In genomic region chr9:106369801-106370485, GRCm38 (mm10) we compare ENCODE assay signal across 8 mouse cellular contexts. TPM values are rescaled to one million over a fixed set of nuclear protein-coding genes. Genes with fewer than 3 reads are reported as not detected.
DNase-seq lines count a peak whose midpoint lies in the region; ATAC-seq and TF ChIP-seq lines count a peak whose summit lies in the region.

No protein-coding gene starts in this region.

- no peak overlapping the region for H3K27ac ChIP-seq in forebrain, embryonic 11.5 days (ENCODE audit: low read depth, low read length)
- peak overlapping the region; percentile 96 for H3K27ac ChIP-seq in hindbrain, embryonic 14.5 days
- H3K27ac ChIP-seq in liver, postnatal 0 days (ENCODE audit: low read depth), result peak overlapping the region; percentile 93; the same call in 1 of the 2 replicates
- peak overlapping the region; percentile 93; the same call in 1 of the 2 replicates for H3K27ac ChIP-seq in stomach, embryonic 14.5 days (ENCODE audit: low read length)

- peaks cover 62% of the 10 kb centered on the region for H3K4me1 ChIP-seq in G1E (ENCODE audit: insufficient read depth, low read depth, low read length)
- H3K4me1 ChIP-seq in forebrain, embryonic 11.5 days (replicated peaks; ENCODE audit: control insufficient read depth, insufficient read depth, low read length), result peaks cover 9% of the 10 kb centered on the region
- H3K4me1 ChIP-seq in hindbrain, embryonic 14.5 days (replicated peaks; ENCODE audit: control insufficient read depth, insufficient read depth, low read length), result peaks cover 30% of the 10 kb centered on the region
- H3K4me1 ChIP-seq in liver, postnatal 0 days (ENCODE audit: insufficient read depth), result peaks cover 54% of the 10 kb centered on the region
- peaks cover 30% of the 10 kb centered on the region for H3K4me1 ChIP-seq in stomach, embryonic 14.5 days (ENCODE audit: control insufficient read depth, insufficient read depth, low read length)

- no peak for TF ChIP-seq CTCF in G1E (IDR thresholded peaks at IDR 0.05; ENCODE audit: low read depth, low read length)
- TF ChIP-seq CTCF in liver, postnatal 0 days (IDR thresholded peaks at IDR 0.05; ENCODE audit: low read depth), result no peak

- no peaks in the 10 kb centered on the region for H3K9me3 ChIP-seq in G1E (replicated peaks)
- no peaks in the 10 kb centered on the region for H3K9me3 ChIP-seq in forebrain, embryonic 11.5 days (ENCODE audit: control insufficient read depth, low read length)
- no peaks in the 10 kb centered on the region for H3K9me3 ChIP-seq in hindbrain, embryonic 14.5 days (ENCODE audit: control insufficient read depth, low read length)
- H3K9me3 ChIP-seq in liver, postnatal 0 days (ENCODE audit: low read length), result no peaks in the 10 kb centered on the region
- H3K9me3 ChIP-seq in stomach, embryonic 14.5 days (ENCODE audit: control insufficient read depth, low read depth, low read length), result no peaks in the 10 kb centered on the region

- DNase-seq in gastrocnemius, postnatal 25 days, result peak; percentile 57
- DNase-seq in gastrocnemius, postnatal 10 days, result no peak
- DNase-seq in G1E (ENCODE audit: low spot score), result peak; percentile 22
- DNase-seq in forebrain, embryonic 11.5 days (ENCODE audit: low spot score), result no peak
- no peak for DNase-seq in hindbrain, embryonic 14.5 days (ENCODE audit: low spot score)
- no peak for DNase-seq in liver, postnatal 0 days

- H3K4me2 ChIP-seq in forebrain, embryonic 11.5 days (ENCODE audit: low read depth, low read length, severe bottlenecking), result peak overlapping the region; percentile 98
- peak overlapping the region; percentile 93 for H3K4me2 ChIP-seq in hindbrain, embryonic 14.5 days (replicated peaks)
- peak overlapping the region; percentile 100 for H3K4me2 ChIP-seq in liver, postnatal 0 days (ENCODE audit: low read depth, low read length)
- peak overlapping the region; percentile 93 for H3K4me2 ChIP-seq in stomach, embryonic 14.5 days (replicated peaks; ENCODE audit: low read depth, low read length)

- peaks cover 47% of the 10 kb centered on the region for H3K36me3 ChIP-seq in G1E (replicated peaks)
- peaks cover 5% of the 10 kb centered on the region; the same call in 1 of the 2 replicates for H3K36me3 ChIP-seq in forebrain, embryonic 11.5 days (ENCODE audit: control insufficient read depth, insufficient read depth, low read length)
- H3K36me3 ChIP-seq in hindbrain, embryonic 14.5 days (replicated peaks; ENCODE audit: control insufficient read depth, insufficient read depth), result peaks cover 40% of the 10 kb centered on the region
- H3K36me3 ChIP-seq in liver, postnatal 0 days (replicated peaks; ENCODE audit: insufficient read depth, low read length), result peaks cover 7% of the 10 kb centered on the region
- H3K36me3 ChIP-seq in stomach, embryonic 14.5 days (ENCODE audit: control insufficient read depth, insufficient read depth, low read length), result peaks cover 27% of the 10 kb centered on the region

- peak overlapping the region; percentile 92 for H3K9ac ChIP-seq in forebrain, embryonic 11.5 days (ENCODE audit: low read length)
- H3K9ac ChIP-seq in hindbrain, embryonic 14.5 days, result peak overlapping the region; percentile 96
- H3K9ac ChIP-seq in liver, postnatal 0 days (replicated peaks), result peak overlapping the region; percentile 84
- peak overlapping the region; percentile 91 for H3K9ac ChIP-seq in stomach, embryonic 14.5 days (replicated peaks; ENCODE audit: low read depth, low read length)

- no peak for ATAC-seq in G1E (ENCODE audit: extremely low read depth, insufficient number of reproducible peaks, low FRiP score, poor library complexity, severe bottlenecking)
- ATAC-seq in forebrain, embryonic 11.5 days (replicated peaks; ENCODE audit: low FRiP score), result no peak
- ATAC-seq in hindbrain, embryonic 14.5 days (ENCODE audit: low FRiP score), result no peak
- ATAC-seq in liver, postnatal 0 days, result no peak
- no peak for ATAC-seq in stomach, embryonic 14.5 days (ENCODE audit: insufficient number of reproducible peaks, insufficient read depth, low FRiP score, low read depth)
- ATAC-seq in monocyte, adult 5-6 weeks (replicated peaks; ENCODE audit: insufficient number of reproducible peaks, low FRiP score, low TSS enrichment, poor library complexity, severe bottlenecking), result no peak

- peaks cover 6% of the 10 kb centered on the region for H3K27me3 ChIP-seq in G1E (ENCODE audit: insufficient read depth, low read length)
- H3K27me3 ChIP-seq in forebrain, embryonic 11.5 days (ENCODE audit: control insufficient read depth, insufficient read depth, low read length), result no peaks in the 10 kb centered on the region
- H3K27me3 ChIP-seq in hindbrain, embryonic 14.5 days (ENCODE audit: control insufficient read depth, insufficient read depth, low read length), result no peaks in the 10 kb centered on the region
- no peaks in the 10 kb centered on the region for H3K27me3 ChIP-seq in liver, postnatal 0 days (ENCODE audit: insufficient read depth, low read length)
- H3K27me3 ChIP-seq in stomach, embryonic 14.5 days (ENCODE audit: control insufficient read depth, insufficient read depth, low read length), result no peaks in the 10 kb centered on the region

- TF ChIP-seq EP300 in liver, postnatal 0 days (IDR thresholded peaks at IDR 0.05; ENCODE audit: low read depth), result no peak

- 6% methylated on average over 11 of the region's 11 CpGs for WGBS in forebrain, embryonic 11.5 days
- WGBS in hindbrain, embryonic 14.5 days, result 11% methylated on average over 11 of the region's 11 CpGs
- WGBS in liver, postnatal 0 days (ENCODE audit: insufficient replicate concordance), result 9% methylated on average over 11 of the region's 11 CpGs
- 7% methylated on average over 11 of the region's 11 CpGs for WGBS in stomach, embryonic 14.5 days

- peak overlapping the region; percentile 79 for H3K4me3 ChIP-seq in G1E (ENCODE audit: low read depth, low read length)
- H3K4me3 ChIP-seq in forebrain, embryonic 11.5 days (ENCODE audit: low read depth, low read length), result peak overlapping the region; percentile 86
- H3K4me3 ChIP-seq in hindbrain, embryonic 14.5 days (replicated peaks; ENCODE audit: low read length), result peak overlapping the region; percentile 89
- peak overlapping the region; percentile 78 for H3K4me3 ChIP-seq in liver, postnatal 0 days (ENCODE audit: low read depth, low read length)
- peak overlapping the region; percentile 73 for H3K4me3 ChIP-seq in stomach, embryonic 14.5 days (ENCODE audit: low read depth, low read length)

RNA-seq across cellular contexts. Expression of gene Dusp7, which starts 1.5 kb away (rescaled TPM):
- 10 to 100 TPM; 13.8 to 31.7 TPM for total RNA-seq in gastrocnemius, postnatal 25 days (2021)
- 10 to 100 TPM; 16.0 to 19.9 TPM for total RNA-seq in gastrocnemius, postnatal 10 days (2021)
- total RNA-seq in G1E (2014; fragmentation: Nextera tagmentation) (49.3 and 50.4 TPM in 2 replicates), G1E (2017) (7.8 and 8.6 TPM in 2 replicates)
- polyA plus RNA-seq in G1E (2012), result 27.3 and 32.5 TPM in 2 replicates
- 26.8 and 27.6 TPM in 2 replicates for polyA plus RNA-seq in forebrain, embryonic 11.5 days (2014; fragmentation: Nextera tagmentation; extraction: Ambion mirVana)
- polyA plus RNA-seq in hindbrain, embryonic 14.5 days (2014; fragmentation: Nextera tagmentation; extraction: Ambion mirVana), result 17.9 and 19.3 TPM in 2 replicates
- 3.4 TPM in 2 replicates for polyA plus RNA-seq in liver, postnatal 0 days (2015; fragmentation: Nextera tagmentation; extraction: Ambion mirVana)
- 22.4 and 24.9 TPM in 2 replicates for polyA plus RNA-seq in stomach, embryonic 14.5 days (2014; fragmentation: Nextera tagmentation; extraction: Ambion mirVana)
- 8.7 to 21.2 TPM (median 12.2 TPM) in 3 replicates for total RNA-seq in monocyte, adult 5-6 weeks (2017)

RNA-seq across cellular contexts. Expression of gene Rpl29, which starts 59.3 kb away (rescaled TPM):
- total RNA-seq in gastrocnemius, postnatal 25 days (2021), result 100 to 1,000 TPM; 243 to 260 TPM
- 100 to 1,000 TPM; 456 to 462 TPM for total RNA-seq in gastrocnemius, postnatal 10 days (2021)
- total RNA-seq in G1E (2014; fragmentation: Nextera tagmentation) (149 and 190 TPM in 2 replicates), G1E (2017) (81.1 and 107 TPM in 2 replicates)
- 29.5 and 38.8 TPM in 2 replicates for polyA plus RNA-seq in G1E (2012)
- 879 and 889 TPM in 2 replicates for polyA plus RNA-seq in forebrain, embryonic 11.5 days (2014; fragmentation: Nextera tagmentation; extraction: Ambion mirVana)
- polyA plus RNA-seq in hindbrain, embryonic 14.5 days (2014; fragmentation: Nextera tagmentation; extraction: Ambion mirVana), result 650 and 781 TPM in 2 replicates
- 483 and 486 TPM in 2 replicates for polyA plus RNA-seq in liver, postnatal 0 days (2015; fragmentation: Nextera tagmentation; extraction: Ambion mirVana)
- 1,139 and 1,256 TPM in 2 replicates for polyA plus RNA-seq in stomach, embryonic 14.5 days (2014; fragmentation: Nextera tagmentation; extraction: Ambion mirVana)
- 521 to 617 TPM (median 563 TPM) in 3 replicates for total RNA-seq in monocyte, adult 5-6 weeks (2017)

Comparison
In these comparisons a context has a peak if more than half of its experiments do, and no peak if none do; other contexts are left out.
1. DNase-seq: peak in gastrocnemius, postnatal 25 days (single experiment) and G1E (single experiment); none in gastrocnemius, postnatal 10 days (single experiment), forebrain, embryonic 11.5 days (single experiment), hindbrain, embryonic 14.5 days (single experiment) and liver, postnatal 0 days (single experiment).
2. RNA of gene Rpl29, which starts 59.3 kb away (polyA plus RNA-seq): 1,139 to 1,256 TPM in stomach, embryonic 14.5 days, 879 to 889 TPM in forebrain, embryonic 11.5 days, 650 to 781 TPM in hindbrain, embryonic 14.5 days and 483 to 486 TPM in liver, postnatal 0 days; 29.5 to 38.8 TPM in G1E; every median in the first group is over 10 times any median in the second.
3. Peak in every context shown above with its lines, with median percentiles within 50 percentile points of each other: H3K4me3 ChIP-seq, H3K4me2 ChIP-seq and H3K9ac ChIP-seq.